Mouse (Mus musculus) thymus, adult 2 months (tissue): Measurements from ENCODE around the gene Rere.

Experiments used
- CTCF ChIP-seq: fragments of 200-500 bp; IDR thresholded peaks from 2 replicates; pipeline ENCODE4 v1.5.1; 2012; ENCODE audit warnings: mild to moderate bottlenecking, control low read depth, low read length, moderate library complexity, borderline replicate concordance; ENCODE audit not compliant: control insufficient read depth, poor library complexity, insufficient read depth; ENCODE audit errors: extremely low read depth
- POLR2A ChIP-seq: fragments of 200-500 bp; IDR thresholded peaks from 2 replicates; pipeline ENCODE4 v1.6.1; 2012; ENCODE audit warnings: mild to moderate bottlenecking, low read length, control low read depth, moderate library complexity; ENCODE audit not compliant: control insufficient read depth, poor library complexity, insufficient read depth; ENCODE audit errors: extremely low read depth

GRCm38 (mm10) chr4:150420576-150421263 is 139.3 kb downstream of the Rere start:
- TF ChIP-seq CTCF (no peak), POLR2A (no peak)
